Mouse (Mus musculus) MEL (cell line): Measurements from ENCODE around the gene Sf3b5.

Experiments used
- CHD1 ChIP-seq: IDR thresholded peaks from 2 replicates; pipeline ENCODE4 v1.6.1; 2012; ENCODE audit warnings: low read depth, mild to moderate bottlenecking, inconsistent platforms, low read length, improper control_type of control experiment
- CHD2 ChIP-seq: IDR thresholded peaks from 2 replicates; pipeline ENCODE4 v1.6.1; 2011; ENCODE audit warnings: low read length, improper control_type of control experiment
- CTCF ChIP-seq, 3 experiments: IDR thresholded peaks in 2 of 3; conservative IDR thresholded peaks in 1 of 3; 2 replicates each; pipeline ENCODE4 v1.5.1; 2011 to 2012; ENCODE audit warnings: low read length in 3 of 3, low read depth in 2 of 3, mild to moderate bottlenecking in 2 of 3, improper control_type of control experiment in 1 of 3, inconsistent platforms in 1 of 3, mixed read lengths in 1 of 3, moderate library complexity in 1 of 3; ENCODE audit not compliant: control insufficient read depth in 1 of 3, insufficient read depth in 1 of 3, poor library complexity in 1 of 3, severe bottlenecking in 1 of 3
- NELFE ChIP-seq: IDR thresholded peaks from 2 replicates; pipeline ENCODE4 v1.6.1; 2011; ENCODE audit warnings: low read depth, low read length, improper control_type of control experiment
- POLR2A ChIP-seq, 2 experiments: IDR thresholded peaks; 2 replicates each; pipeline ENCODE4 v1.6.1; 2011 to 2012; ENCODE audit warnings: low read length in 2 of 2, mild to moderate bottlenecking in 2 of 2, control low read depth in 1 of 2, improper control_type of control experiment in 1 of 2, low read depth in 1 of 2, moderate library complexity in 1 of 2; ENCODE audit not compliant: control insufficient read depth in 1 of 2, insufficient read depth in 1 of 2, poor library complexity in 1 of 2
- ZMIZ1 ChIP-seq: IDR thresholded peaks from 2 replicates; pipeline ENCODE4 v1.6.1; 2012; ENCODE audit warnings: low read depth, mild to moderate bottlenecking, inconsistent platforms, low read length, improper control_type of control experiment, moderate library complexity

- TF ChIP-seq CTCF (IDR thresholded peaks at IDR 0.05 in 2 of 3, conservative IDR thresholded peaks at IDR 0.05 in 1 of 3; ENCODE audit: control insufficient read depth in 1 of 3, insufficient read depth in 1 of 3, low read depth in 2 of 3, low read length in 3 of 3, poor library complexity in 1 of 3, severe bottlenecking in 1 of 3) (no peak), NELFE (no peak), POLR2A (IDR thresholded peaks at IDR 0.05; ENCODE audit: control insufficient read depth in 1 of 2, insufficient read depth in 1 of 2, low read depth in 1 of 2, low read length in 2 of 2, poor library complexity in 1 of 2) (no peak), ZMIZ1 (no peak), CHD2 (no peak), CHD1 (no peak)
Observed at GRCm38 (mm10) chr10:13047816-13048215, 42.7 kb downstream of the Sf3b5 start.
